Mouse (Mus musculus) hematopoietic stem cell, adult 5-6 weeks (primary cell): Measurements from ENCODE around the gene Tex14. TPM values are rescaled to one million over a fixed set of nuclear protein-coding genes. Genes with fewer than 3 reads are reported as not detected.
"Not testable (repeated sequence)": the region's sequence is repeated elsewhere in the genome, so short reads cannot be mapped to it uniquely, and the experiment has no call there.

ENCODE experiments used
- ATAC-seq, 2 experiments: fragments of 125-278 bp in 1 of 2; replicated peaks in 1 of 2; 2 replicates each; pipeline ENCODE4 v1.8.0; 2016 to 2017; ENCODE audit warnings: inconsistent platforms in 2 of 2, mild to moderate bottlenecking in 2 of 2, moderate number of reproducible peaks in 2 of 2, low read depth in 1 of 2, moderate TSS enrichment in 1 of 2; ENCODE audit not compliant: low FRiP score in 2 of 2, poor library complexity in 2 of 2, severe bottlenecking in 2 of 2, insufficient read depth in 1 of 2, low TSS enrichment in 1 of 2
- total RNA-seq: library from RNA; stranded (forward); fragments of 172-1452, 232-1000 nt; gene quantifications from 2 replicates; pipeline ENCODE4 v1.2.3, GENCODE M21; 2017

The Tex14 gene
- total RNA-seq, 1 experiment from 2014 or later, result 2.9 TPM

- ATAC-seq, result peak; percentile 76 to 77
Observed at GRCm38 (mm10) chr11:87422511-87423340, 17.9 kb downstream of the Tex14 start.

- ATAC-seq, result peak in 1 of 2 experiments; percentile 8; a peak in 1 of 4 replicates
Observed at GRCm38 (mm10) chr11:87423551-87424325, 18.9 kb downstream of the Tex14 start.

GRCm38 (mm10) chr11:87426121-87426449 lies 21.2 kb downstream of the Tex14 start:
- no peak for ATAC-seq

- ATAC-seq, result peak; percentile 48 to 54
Observed at GRCm38 (mm10) chr11:87426450-87427250, 21.8 kb downstream of the Tex14 start.

GRCm38 (mm10) chr11:87427273-87428050 lies 22.6 kb downstream of the Tex14 start:
- ATAC-seq, result peak; percentile 32 to 37

- ATAC-seq, result no peak
Observed at GRCm38 (mm10) chr11:87428051-87428673, 23.3 kb downstream of the Tex14 start.

- ATAC-seq, result no peak
Observed at GRCm38 (mm10) chr11:87429363-87429762, 24.5 kb downstream of the Tex14 start.

GRCm38 (mm10) chr11:87430374-87430773 lies 25.5 kb downstream of the Tex14 start:
- no peak for ATAC-seq

GRCm38 (mm10) chr11:87431813-87432212 lies 26.9 kb downstream of the Tex14 start:
- not testable (repeated sequence) for ATAC-seq

GRCm38 (mm10) chr11:87432447-87432846 lies 27.6 kb downstream of the Tex14 start:
- ATAC-seq, result no peak

- no peak for ATAC-seq
Observed at GRCm38 (mm10) chr11:87432933-87433669, 28.2 kb downstream of the Tex14 start.

GRCm38 (mm10) chr11:87435107-87435506 lies 30.2 kb downstream of the Tex14 start:
- not testable (repeated sequence) for ATAC-seq

GRCm38 (mm10) chr11:87436326-87437232 lies 31.7 kb downstream of the Tex14 start:
- no peak for ATAC-seq

GRCm38 (mm10) chr11:87439796-87440420 lies 35.0 kb downstream of the Tex14 start:
- no peak for ATAC-seq
